Mouse (Mus musculus): ENCODE measurements around the gene Spata25. TPM values are rescaled to one million over a fixed set of nuclear protein-coding genes. Genes with fewer than 3 reads are reported as not detected.
"Not testable (repeated sequence)": the region's sequence is repeated elsewhere in the genome, so short reads cannot be mapped to it uniquely, and the experiment has no call there.

The Spata25 gene
- total RNA-seq, 2 experiments from 2014 or later: 0.67 to 0.75 TPM

DNA sequence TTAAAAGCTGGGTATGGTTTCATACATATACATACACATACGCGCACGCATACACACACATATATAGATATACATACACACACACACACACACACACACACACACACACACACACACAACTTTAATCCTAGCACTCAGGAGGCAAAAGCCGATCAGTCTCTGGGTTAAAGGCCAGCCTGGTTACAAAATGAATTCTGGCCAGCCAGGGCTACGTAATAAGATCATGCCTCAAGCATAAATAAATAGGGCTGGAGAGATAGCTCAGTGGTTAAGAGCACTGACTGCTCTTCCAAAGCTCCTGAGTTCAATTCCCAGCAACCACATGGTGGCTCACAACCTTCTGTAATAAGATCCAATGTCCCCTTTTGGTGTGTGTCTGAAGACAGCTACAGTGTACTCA lies 27.2 kb upstream of the Spata25 start:
- not testable (repeated sequence) for DNase-seq

DNA sequence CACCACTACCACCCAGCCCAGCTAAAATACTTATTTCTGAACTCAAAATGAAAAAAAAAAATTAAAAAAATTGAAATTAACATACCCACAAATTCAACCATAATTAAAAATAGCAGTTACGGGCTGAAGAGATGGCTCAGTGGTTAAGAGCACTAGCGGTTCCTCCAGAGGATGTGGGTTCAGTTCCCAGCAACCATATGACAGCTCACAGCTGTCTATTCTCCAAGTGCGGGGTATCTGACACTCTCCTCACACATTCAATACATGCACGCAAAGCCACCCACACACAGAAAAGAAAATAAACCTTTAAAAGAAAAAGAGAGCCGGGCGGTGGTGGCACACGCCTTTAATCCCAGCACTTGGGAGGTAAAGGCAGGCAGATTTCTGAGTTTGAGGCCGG lies 21.7 kb upstream of the Spata25 start:
- no peak for DNase-seq

DNA sequence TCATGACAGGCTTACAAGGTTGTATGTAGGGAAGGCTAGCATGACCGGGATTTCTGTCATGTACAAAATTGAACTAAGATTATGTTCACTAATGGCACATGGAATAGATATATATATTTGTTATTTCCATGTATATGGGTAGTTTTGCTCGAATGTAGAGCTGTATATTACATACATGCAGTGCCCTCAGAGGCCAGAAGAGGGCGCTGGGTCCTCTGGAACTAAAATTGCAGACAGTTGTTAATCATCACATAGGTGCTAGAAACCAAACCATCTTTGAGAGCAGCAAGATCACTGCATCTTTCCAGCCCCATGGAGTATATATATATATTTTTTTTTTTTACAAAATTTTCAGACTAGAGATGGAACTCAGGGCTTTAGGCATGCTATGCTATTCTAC lies 17.4 kb upstream of the Spata25 start:
- no peak for DNase-seq

DNA sequence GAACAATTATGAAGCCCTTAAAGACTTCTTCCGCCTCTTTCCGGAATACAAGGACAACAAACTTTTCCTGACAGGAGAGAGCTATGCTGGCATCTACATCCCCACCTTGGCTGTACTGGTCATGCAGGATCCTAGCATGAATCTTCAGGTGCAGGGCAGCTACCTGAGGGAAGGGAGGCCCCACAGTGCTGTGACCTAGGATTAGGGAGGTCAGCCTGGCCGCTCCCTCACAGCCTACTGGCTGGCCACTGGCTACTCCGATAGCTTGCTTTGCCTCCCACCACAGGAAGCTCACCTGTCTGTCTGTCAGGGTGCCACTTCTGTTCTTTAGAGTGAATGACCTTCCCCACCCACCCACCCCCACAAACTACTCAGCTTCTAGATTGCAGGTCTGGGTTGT lies 6.8 kb upstream of the Spata25 start:
- no peak for DNase-seq

DNA sequence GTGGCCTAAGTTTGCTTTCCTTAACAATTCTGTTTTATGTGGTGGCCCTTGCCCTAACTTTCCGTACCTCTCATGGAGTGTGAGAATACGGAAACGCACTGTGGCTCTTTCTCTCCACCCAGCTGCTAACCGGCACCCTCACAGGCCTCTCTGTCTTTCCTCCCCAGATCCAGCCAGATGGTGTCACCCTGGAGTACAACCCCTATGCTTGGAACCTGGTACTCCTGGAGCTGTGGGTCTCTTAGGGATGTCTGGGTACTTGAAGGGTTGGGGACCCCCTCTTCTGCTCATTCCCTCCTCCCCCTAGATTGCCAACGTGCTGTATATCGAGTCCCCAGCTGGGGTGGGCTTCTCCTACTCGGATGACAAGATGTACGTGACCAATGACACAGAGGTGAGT lies 6.2 kb upstream of the Spata25 start:
- peak in 1 of 2 experiments; percentile 42 for DNase-seq

DNA sequence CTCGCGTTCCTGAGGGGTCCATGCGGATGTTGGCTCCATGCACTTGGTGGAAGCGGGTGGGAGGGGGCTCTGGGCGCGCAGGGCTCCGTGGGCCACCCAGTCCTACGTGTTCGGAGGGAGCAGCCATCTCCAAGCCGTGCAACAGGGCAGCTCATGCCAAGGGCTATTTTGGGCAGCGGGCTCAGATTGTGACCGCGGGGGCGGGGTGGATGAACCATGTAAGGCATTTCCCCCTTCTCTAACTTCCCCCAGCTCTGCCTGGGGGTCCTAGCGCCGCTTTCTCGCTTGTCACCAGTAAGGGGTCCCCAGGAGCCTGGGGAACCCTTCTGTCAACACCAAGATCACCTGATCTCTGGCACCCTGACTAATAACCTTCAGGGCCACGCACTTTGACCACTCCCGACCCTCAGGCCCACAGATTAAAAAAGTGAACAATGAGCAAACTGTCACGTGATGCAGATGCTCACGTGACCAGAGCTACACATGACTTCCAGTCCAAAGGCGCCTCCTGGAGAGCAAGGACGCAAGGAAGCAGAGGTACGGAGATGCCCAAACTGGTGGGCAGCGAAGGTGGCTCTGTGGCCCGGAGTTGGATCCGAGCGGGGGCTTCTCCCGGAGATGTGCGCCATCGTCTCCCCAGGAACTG lies 5.1 kb upstream of the Spata25 start, which contains the start of gene Neurl2:
Neurl2 (minus strand) TSS at position 143 of the 646 bp plus-strand sequence.
- peak; percentile 94 to 95 for DNase-seq

DNA sequence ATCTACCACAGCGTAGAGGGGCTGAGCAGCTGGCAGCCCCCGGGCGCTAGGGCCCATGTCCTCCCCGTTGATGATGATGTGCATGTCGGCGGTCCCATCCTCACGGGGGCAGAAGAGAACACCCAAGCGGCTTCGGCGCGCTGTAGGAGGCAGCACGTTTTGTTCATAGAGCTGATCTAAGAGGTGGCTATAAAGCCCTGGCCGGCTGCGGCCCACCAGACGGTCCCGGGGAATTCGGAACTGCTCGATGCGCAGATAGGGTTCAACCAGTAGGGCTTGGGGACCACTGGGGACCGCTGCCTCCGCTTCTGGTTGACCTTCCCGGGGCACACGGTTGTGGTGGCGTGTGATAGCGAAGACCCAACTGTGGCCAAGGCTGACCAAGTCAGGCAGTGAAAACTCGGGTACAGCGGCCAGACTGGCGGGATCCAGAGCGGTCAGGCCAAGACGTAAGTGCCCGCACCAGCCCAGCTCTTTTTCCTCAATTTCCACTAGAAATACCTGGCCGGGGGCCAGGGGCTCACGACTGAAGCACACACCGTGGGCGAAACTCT lies 4.5 kb upstream of the Spata25 start, which contains the start of gene Ctsa:
Ctsa (plus strand) TSS at position 126 of the 554 bp plus-strand sequence.
- DNase-seq: peak; percentile 87 to 88

DNA sequence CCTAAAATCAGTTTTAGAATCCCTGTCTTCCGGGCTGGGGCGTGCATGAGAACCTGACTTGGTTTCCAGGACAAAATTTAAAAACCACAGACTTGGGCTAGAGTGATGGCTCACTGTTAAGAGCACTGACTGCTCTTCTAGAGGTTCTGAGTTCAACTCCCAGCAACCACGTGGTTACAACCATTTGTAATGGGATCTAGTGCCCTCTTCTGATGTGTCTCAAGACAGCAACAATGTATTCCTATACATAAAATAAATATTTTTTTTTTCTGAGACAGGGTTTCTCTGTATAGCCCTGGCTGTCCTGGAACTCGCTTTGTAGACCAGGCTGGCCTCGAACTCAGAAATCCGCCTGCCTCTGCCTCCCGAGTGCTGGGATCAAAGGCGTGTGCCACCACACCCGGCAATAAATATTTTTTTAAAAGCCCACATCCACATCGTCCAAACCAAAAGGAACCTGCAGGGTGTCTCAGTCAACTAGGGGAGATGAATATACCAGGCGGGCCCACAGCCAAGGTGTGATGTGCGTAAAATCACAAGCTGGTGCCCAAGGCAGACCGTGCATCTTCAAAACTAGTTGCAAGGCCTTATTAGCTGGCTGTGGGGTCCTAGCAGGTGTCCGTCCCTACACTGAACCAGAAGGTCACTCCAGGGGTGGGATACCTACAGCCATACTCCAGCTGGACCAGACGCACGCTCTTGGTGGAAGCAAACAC lies 3.9 kb upstream of the Spata25 start:
- DNase-seq: no peak

DNA sequence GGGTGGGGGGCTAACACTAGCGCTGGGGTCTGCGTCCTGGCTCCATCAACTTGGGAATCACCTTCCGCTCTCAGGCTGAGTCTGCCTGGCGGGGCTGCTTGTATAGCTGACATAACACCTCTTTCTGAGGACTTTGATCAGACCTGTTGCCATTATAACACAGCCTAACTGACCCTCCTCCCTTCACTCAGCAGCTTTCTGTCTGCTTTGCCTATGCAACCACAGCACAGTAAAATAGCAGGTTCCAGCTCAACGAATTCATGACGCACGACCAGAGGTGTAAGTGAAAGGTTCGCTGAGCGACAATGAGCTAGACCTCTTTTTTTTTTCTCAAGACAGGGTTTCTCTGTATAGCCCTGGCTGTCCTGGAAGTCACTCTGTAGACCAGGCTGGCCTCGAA lies 2.7 kb upstream of the Spata25 start:
- no peak for DNase-seq

DNA sequence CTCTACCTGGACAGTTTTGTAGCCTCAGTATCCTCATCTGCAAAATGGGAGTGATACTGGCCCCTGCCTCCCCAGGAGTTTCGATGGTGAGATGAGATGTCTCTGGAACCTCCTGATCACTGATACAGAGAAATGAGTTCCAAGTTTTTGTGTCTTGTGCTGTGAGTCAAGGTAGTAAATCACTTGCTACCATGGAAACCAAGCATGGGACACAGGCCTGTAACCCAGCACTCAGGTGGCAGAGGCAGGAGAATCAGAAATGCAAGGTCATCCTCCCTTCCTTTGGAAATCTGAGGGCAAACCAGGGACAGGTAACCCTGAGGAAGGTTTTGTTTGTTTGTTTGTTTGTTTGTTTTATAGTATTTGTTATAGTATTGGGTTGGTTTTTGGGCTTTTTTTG lies 753 bp upstream of the Spata25 start:
- no peak for DNase-seq

DNA sequence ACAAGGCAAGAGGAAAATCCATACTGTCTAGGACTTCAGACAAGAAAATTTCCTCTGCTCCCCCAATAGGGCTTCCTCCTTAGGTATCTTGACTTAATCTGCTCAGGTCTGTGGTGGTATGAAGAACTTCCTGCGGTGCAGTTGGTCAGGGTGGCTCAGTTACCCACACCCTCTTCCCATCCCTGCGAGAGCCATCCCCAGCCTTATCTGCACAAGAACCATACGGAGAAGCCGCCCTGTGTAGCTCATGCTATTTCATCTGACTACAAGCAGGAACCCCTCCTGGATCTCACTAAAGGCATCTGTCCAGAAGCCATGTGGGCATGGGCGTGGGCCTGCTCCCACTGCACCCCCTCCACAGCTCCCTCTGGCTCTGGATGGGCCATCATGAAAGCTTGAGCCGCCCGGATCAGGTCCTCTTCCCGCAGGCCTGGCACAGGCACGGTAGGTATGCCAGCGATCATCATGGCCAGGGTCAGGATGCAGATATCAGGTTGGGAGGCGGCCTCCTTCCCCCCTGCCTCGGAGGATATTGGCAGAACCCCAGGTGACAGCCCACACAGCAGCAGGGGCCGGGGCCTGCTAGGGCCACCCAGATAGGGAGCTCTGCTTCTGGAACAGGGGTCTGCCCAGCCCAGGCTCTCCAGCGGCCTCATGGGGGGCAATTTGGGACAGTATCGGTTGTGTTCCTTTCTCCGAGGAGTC lies 1.0 kb downstream of the Spata25 start:
- no peak for DNase-seq

DNA sequence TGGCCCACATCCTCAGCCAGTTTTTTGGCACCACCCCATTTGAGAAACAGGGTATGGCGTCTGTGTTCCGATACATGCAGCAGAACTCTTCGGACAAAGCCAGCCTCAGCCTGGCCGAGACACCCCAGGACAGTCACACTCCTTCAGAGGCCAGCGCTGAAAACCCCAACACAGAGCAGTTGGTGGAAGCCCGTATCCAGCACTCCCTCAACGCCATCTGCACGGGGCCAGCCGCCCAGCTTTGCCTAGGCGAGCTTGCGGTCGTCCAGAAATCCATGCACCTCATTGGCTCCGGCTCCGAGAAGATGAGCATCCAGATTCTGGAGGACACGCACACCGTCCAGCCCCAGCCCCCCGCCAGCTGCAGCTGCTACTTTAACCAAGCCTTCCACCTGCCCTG lies 2.8 kb downstream of the Spata25 start:
- DNase-seq: no peak

DNA sequence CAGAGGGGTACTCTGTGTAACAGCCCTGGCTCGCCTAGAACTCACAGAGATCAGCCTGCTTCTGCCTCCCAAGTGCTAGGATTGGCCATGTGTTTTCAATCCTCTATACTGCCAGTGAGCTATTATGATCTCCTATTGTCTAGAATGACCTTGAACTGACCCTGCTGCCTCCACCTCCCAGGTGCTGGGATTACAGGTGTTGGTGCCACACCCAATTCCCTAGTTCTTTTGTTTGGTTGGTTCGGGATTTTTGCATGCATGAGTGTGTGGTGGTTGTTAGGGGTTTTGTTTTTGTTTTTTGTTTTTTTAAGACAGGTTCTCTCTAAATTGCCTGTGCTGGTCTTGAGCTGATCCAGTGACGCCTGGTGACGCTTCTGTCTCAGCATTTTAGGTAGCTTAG lies 4.4 kb downstream of the Spata25 start:
- DNase-seq: no peak

DNA sequence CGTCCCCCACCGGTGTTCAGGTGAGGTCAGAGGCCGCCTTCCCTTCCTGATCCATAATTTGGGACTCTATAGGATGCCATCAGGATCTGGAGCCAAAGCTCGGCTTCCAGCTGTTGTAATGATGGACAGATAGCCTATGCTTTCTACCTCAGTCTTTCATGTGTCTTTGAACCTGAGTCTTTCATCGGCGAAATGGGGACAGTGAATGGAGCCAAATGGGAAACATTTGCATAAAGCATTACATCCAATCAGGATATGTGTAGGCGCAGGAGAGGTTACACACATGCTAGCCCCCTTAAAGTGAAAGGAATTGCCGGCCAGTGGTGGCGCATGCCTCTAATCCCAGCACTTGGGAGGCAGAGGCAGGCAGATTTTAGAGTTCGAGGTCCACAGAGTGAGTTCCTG lies 5.2 kb downstream of the Spata25 start:
- peak in 1 of 2 experiments; percentile 29 for DNase-seq

DNA sequence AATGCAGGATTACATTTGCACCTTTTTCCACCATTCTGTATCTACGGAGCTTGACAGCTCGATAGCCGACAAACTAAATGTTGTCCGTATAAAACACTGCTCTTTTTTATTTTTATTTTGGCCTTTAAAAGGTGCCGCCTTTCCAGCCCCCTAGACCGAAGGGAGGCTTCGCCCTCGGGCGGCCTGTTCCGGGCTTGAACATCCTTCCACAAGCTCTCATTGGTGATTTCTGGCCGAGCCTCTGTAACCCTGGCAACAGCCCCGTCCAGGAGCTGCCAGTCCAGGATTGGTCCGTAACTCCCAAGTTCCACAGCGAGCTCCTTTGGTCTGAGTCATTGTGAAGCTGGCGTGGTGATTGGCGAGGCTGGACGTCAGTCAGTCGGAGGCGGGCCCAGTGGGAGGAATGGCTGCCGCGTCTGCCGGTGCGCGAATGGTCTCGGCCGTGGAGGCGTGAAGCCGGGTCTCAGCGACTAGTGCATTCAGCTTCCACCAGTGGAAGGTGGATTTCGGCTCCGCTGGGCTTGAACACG lies 5.6 kb downstream of the Spata25 start, which contains the start of gene Zswim1:
Zswim1 (plus strand) TSS at position 51 of the 530 bp plus-strand sequence.
- DNase-seq: peak; percentile 100

DNA sequence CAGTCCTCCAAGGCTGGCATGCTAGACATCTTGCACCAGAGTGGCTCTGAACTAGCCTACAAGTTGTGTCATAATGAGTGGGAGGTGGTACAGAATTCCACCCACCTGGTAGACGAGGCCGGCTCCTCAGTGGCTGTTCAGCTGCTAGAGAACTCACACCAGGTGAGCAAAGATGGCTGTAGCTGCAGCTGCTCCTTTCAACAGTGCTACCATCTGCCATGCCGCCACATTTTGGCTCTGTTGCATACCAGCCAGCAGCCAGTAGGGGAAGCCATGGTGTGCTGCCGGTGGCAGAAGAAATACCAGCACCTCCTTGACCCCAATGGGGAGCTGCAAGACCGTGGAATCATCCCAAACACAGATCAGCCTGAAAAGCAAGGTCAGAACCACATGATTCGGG lies 7.3 kb downstream of the Spata25 start:
- DNase-seq: no peak

DNA sequence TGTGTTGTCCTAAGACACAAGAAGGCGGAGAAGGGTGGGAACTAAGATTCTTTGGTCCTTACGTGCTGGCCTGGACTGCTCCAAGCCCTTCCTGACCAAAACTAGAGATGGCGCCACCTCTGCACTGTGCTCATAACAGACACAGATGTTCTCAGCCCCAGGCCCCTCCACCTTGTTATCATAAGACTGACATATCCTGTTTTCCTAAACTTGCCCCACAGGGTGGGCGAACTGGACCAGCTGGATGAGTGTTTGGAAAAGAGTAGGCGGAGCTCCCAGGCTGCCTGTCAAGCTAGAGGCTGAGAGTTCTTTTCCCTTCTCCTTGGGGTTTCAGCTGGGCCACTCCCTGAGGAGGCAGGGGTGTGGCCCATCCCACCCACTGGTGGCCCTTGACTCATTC lies 10.6 kb downstream of the Spata25 start:
- no peak for DNase-seq

DNA sequence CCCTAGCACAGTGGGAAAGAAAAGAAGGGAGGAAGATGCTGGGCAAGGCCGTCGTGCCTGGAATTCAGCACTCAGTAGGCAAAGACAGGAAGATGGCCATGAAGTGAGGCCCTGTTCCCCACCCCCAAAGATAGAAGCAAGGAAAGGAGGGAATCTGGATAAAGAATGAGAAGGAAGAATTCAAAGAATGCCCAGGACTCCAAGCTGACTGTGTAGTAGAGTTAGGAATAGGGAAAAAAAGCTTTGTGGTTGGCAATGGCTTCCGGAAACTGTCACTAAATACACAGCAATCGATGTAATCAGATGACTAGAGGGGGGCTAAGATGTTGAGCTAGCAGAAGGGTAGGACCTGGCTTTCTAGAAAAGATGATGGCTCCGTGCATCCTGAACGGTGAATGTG lies 11.1 kb downstream of the Spata25 start:
- DNase-seq: no peak

DNA sequence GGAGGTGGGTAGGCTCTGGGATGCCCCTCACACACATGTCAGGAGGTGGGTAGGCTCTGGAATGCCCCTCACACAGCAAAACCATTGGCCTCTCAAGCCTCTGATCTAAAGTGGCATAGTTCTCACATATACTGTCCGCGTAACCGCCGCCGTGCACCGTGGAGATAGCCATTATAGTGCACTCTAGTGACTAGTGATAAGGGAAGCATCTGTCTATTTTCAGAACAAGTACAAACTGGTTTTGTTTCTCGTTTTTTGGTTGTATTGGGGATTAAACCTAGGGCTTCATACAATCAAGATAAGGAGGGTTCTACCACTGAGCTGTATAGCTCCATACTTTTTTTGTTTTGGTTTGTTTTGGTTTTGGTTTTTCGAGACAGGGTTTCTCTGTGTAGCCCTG lies 12.5 kb downstream of the Spata25 start:
- DNase-seq: no peak

DNA sequence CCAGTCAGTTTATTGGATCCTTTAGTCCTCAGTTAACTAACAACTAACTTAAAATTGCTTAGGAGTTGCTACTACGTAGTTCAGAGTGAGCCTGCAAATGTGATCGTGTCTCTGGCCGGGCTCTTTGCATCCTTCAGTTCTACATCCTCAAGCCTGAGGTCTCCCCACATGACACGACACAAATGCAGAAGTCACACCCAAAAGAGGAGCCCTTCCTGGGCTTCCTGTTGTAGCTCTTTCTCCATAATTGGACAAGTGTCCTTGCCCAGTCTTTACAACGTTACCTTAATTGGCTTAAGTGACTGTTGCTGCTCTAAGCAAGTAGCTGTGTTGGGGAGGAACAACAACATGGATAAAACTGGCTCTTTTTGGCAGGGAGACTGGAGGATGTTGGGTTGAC lies 13.0 kb downstream of the Spata25 start:
- DNase-seq: no peak

DNA sequence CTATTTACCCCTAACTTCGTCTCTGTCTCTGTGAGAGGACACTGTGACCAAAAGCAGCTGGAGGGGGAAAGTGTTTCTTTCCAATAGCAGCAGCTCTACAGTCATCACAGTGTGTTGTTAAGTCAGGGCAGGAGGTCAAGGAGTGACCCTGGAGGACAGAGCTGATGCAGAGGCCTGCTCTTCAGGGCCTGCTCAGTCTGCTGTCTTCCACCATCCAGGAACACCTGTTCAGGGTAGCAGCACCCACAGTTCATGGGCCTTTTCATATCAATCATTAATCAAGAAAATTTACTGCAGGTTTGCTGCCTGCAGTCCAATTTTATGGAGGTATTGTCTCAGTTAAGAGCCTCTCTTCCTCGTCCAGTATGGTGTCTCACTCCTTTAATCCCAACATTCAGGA lies 14.8 kb downstream of the Spata25 start:
- no peak for DNase-seq

DNA sequence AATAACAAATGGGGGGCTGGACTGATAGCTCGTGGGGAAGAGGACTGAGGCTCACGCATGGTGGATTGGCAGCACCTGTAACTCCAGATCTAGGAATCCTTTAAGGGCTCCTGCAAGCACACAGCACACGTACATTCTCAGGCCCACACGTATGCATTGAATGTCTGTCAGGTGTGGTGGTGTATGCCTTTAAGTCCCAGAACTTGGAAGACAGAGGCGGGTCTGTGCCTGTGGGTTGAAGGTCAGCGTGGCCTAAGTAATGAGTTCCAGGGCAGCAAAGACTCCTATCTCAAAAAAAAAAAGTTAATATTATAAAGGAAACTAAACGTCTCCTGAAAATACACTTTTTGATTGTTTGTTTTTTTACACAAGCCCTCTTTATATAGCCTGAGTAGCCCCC lies 21.7 kb downstream of the Spata25 start:
- no peak for DNase-seq

DNA sequence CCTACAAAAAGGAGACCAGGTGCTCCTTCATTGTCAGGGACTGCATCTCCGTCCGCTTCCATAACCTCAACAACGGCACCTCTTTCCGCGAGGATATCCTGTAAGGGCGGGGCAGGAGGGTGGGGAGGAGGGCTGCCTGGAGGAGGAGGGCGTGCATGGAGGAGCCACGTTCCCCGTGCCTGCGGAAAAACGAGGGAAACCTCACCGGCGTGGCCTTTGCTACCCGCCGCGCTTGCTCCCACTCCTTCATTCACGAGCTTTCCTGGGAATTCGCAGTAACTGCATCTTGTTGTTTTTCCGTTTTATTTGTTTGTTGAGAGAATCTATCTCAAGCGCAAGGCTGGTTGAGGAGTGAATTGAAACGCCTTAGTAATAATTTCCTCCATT lies 23.0 kb downstream of the Spata25 start:
- DNase-seq: no peak

Data from heart, adult 18-20 months (tissue).